Mouse (Mus musculus) WW6 (cell line): ENCODE measurements around the gene Ttbk1.
A peak's percentile ranks its signal among the peaks of the same experiment; 100 is the strongest.

ENCODE experiments used
- DNase-seq: peaks from one replicate; pipeline ENCODE4 v3.0.0-alpha.2; 2013; ENCODE audit warnings: low read depth, low spot score

Ttbk1 gene

DNA sequence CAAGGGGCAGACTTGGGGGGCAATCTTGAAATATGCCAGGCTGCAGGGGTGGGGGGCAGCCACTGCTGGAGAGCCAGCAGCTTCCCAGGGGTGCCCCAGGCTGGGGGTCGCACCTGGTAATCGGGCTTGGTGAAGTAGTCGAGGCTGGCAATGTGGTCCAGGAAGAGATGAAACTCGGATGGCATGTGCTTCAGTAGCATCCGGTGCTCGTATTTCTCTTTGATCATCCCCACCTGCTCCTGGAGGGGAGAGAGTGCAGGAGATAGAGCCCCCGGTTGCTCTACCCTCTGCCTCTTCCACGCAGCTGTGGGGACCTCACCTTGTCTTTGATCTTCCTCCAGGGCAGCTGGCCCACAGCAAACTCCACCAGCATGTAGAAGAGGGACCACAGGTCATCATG, 10.9 kb downstream of the Ttbk1 start:
- no peak for DNase-seq

DNA sequence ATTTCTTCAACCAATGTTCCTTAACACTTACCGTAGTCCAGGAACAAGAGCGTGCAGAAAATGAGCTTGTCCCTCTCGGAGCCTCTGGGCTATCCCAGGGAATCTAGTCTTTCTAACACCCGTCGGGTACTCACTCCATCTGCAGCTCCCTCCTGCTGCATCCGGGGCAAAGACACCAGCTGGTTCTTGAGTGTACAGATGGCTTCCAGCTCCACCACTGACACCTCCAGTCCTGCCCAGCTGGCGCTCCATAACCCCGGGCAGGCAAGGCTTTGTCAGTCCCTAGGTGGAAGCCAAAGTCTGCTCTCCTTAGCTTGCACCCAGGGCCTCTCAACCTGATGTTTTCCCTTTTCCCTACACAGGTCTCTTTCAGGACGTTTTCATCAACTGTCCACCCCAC, 19.6 kb downstream of the Ttbk1 start:
- DNase-seq: no peak

DNA sequence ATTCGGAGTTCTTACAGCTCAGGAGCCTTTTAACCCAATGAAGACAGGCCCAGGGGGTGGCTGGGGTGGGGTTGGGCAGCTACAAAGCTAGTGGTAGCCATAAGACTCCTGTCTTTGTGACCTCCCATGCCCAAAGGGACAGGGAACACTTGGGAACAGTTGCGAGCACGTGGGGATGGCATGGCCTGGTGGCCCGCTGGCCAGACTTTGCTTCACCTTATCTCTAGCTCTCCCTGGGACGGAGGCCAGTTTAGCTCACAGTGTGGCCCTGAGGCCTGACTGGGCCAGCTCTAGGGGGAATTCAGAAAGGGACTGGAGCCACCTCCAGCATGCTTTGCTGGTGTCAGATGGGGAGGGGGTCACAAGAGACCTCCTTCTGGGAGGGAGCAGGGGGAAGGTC, 25.2 kb downstream of the Ttbk1 start:
- DNase-seq: no peak

DNA sequence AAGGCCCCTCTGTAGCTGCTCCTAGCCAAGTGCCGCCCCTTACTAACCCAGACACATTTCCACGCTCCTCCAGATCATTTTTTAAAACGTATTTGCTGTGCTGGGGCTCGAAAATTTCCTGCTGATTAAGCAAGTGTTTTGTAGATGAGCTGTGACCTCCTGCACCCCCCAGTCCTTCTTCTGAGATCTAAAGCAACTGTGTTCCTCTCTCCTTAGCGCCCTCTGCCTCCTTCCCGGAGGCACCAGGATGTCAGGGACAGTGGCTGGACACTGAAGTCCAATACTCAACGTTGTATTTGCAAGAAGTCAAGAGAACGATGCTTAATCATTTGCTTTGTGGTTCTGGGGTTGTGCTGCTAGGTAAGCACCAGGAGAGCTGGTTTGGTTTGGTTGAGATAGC, 26.1 kb downstream of the Ttbk1 start:
- no peak for DNase-seq

DNA sequence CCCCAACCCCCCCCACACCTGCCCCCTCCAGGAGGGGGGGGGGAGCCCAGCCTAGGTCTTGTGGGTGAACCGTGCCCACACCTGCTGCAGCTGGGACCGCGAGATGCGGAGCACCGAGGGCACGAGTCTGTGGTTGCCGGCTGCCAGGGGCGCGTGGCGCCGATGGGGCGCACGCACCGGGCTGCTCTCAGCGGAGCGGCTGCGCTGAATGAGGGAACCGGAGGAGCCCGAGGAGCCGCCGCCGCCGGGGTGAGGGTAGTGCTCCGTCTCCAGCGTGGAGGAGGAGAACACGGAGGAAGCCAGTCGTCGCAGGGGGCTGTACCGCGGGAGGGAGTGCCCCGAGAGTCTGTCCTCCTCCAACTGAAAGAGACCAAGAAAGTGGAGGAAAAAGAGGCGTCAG, 26.8 kb downstream of the Ttbk1 start:
- no peak for DNase-seq

DNA sequence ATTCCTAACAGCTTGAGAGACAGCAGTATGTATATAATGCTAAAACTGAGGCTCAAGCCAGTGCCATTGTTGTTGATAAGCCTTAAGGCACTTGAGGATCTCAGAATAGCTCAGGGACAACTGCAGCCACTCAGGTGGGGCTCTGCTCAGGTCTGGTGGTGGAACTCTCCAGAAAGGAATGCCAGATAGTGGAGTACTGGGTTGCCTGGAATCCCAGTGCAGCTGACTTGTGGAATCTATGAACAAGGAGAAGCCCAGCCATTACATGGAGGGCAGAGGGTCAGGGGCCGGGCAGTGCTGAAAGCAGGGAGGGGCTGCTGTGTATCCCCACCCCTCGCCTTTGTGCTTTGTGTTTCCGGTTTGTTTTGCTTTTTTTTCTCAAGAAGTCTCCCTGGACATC, 29.0 kb downstream of the Ttbk1 start:
- no peak for DNase-seq

DNA sequence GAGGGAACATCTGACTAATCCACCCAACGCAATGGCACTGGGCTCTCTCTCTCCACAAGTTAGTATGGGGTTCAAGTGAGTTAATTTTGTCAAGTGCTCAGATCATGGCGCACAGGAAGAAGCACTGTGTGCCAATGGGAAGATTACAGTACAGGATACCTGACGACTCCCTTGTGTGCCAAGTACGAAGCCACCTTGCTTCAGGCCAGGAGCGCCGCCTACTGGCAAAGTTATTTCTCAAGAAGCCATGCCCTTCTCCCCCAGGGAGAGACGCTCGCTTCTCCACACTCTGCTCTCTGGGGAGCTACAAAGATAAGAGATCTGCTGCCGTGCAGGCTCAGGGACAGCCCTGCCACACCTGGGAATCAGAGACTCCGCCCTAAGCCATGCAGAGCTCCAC, 29.7 kb downstream of the Ttbk1 start:
- peak; percentile 50 for DNase-seq

DNA sequence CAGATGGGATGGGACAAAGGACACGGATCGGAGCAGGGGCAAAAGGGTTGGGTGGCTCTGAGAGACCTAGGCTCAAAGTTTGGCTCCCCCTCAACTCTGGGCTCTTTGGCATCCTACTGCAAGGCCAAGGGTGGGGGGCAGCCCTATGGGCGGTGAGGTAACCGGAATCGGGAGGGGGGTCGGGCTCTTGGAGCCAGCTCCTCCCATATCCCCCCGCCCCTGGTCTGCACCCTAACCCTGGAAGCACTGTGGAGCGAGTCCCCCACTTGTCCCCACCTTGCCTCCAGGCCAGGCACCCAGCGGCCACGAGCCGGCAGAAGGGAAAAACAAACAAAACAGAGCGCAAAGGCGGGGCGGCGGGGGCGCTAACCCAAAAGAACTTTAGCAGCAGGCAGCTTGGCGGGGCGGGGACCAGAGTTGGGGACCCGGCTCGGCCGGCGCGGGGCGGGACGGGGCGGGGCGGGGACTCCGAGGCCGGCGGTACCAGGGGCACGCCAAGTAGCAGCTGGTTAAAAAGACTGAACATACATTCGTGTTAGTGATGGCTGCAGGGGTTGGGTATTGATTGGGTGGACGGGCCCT, 32.3 kb downstream of the Ttbk1 start:
- no peak for DNase-seq

DNA sequence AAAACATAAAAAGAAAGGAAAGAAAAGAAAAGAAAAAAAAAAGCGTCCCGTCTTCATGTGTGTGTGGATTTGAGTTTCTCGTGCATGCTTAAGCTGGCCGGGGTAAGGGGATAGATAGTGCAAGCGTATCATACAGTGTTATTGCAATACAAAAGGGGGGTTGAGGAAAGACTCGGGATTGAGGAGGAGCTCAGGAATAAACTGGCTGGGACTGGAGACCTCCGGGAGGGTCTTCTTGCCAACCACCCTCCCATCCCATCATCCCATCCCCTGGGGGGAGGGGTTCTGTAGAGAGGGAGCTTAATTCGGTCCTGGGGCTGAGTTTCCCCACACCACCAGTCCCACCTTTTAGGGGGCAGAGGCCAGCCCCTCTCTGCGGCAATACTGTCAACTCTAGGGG, 32.9 kb downstream of the Ttbk1 start:
- DNase-seq: no peak

DNA sequence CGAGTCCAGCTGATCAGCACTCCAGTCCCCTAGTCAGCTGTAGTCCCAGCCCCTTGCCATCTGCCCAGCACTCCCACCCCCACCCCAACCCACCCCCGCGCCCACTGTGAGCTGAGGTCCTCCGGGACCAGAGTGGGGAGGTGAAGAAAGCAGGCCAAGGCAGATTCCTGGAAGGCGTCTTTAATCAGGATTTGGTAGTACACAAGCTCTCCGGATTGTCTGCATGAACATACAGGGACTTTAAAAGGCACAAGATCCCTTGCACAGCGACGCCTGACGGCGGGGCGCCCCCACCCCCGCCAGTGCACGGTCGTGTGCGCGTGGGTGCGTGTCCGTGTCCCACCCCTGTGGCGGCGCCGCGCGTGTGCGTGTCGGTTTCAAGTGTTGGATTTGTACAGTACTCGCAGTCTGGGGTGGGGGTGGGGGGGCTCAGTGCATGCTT, 33.5 kb downstream of the Ttbk1 start:
- DNase-seq: no peak

DNA sequence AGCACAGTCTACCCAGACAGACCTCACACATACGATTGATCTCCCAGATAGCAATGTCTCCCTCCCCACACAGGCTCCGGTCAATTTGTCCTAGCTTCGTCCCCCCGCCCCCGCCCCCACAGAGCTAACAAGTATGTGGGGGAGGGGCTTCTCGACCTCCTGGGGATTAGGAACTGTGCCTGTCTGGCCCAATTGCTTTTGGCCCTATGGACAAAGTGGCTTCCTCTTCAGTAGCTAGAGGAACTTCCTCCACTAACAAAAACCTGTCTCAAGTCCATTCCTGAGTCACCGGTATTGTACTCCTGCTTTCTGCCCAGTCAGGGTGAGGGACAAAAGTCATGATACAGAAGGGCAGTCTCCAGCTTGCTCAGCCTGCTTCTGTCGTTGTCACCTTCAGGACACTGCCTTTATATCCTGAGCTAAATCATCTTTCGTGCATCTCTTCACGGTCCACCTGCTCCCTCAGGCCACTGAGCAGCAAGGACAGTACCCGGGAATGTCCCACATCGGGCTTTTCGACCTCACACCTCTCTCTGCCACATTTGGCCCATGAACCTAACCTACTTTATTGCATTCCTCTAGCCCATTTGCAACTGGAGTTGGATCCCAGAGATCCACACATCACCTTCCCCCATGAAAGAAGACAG, 34.0 kb downstream of the Ttbk1 start:
- no peak for DNase-seq

DNA sequence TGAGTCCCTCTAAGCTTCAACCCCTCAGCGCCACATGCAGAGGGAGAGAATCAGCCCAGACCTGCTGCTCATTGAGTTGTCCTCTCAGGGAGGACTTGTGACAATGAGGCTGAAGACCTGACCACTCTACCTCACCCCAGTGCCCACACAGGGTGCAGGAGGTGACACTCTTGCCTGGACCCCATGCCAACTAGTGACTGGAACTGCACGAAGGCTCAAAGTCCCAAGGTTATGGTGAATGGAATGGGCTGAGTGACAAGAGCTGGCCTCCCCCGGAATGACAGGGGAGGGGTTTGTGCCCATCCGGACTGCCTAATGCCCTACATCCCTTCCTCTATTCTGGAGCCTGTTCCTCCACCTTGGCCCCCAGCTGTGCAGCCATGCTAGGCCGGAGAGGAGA, 34.8 kb downstream of the Ttbk1 start:
- DNase-seq: no peak

DNA sequence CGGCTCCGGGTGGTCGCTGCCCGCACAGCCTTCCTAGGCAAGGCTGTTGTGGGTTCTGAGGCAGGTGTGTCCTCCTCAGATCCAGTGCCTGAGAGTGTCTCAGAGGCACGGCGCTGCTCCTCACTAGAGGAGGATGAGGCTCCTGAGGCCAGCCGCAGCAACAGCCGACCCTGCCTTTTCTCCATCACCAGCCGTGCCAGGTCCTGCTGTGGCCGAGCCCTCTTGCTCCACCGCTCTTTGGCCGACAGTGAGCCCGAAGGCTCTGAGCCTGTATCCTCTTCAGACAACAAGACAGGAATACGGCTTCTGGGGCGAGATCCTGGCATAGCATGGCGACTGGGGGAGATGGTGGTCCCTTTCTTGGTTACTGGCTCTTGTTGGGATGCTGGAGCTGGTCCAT, 41.2 kb downstream of the Ttbk1 start:
- DNase-seq: no peak

DNA sequence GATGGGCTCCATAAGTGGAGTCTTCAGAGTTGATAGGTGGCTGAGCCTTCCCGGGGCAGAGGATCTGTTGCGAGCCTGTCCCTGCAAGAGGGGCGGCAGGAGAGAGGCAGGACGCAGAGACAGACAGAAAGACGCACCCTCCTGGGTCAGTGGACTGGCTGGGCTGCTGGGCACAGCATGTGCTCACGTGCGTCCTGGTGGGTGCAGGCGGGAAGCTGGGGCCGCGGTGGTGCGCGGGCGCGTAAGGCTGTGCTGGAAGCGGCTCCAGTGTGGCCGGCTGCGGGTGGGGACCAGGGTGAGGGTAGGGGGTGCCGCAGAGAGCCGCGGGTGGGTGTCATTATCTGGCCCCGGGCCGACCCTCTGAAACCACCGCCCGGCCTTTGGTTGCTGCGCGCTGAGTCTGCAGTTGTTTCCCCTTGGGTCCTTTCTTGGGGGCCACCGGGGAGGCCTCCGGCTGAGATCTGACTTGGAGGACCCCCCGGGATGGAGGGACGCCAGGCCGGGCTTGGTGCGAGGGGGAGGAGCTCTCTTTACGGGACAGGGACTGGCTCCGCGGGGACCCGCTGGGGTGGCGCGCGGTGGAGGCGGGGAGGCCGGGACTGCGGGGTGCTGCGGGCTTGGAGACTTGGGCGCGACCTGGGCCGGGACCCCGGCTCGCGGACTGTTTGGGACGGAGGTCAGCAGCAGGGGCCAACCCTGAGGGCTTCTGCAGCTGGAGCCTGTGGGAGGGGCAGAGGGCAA, 42.5 kb downstream of the Ttbk1 start:
- DNase-seq: no peak

DNA sequence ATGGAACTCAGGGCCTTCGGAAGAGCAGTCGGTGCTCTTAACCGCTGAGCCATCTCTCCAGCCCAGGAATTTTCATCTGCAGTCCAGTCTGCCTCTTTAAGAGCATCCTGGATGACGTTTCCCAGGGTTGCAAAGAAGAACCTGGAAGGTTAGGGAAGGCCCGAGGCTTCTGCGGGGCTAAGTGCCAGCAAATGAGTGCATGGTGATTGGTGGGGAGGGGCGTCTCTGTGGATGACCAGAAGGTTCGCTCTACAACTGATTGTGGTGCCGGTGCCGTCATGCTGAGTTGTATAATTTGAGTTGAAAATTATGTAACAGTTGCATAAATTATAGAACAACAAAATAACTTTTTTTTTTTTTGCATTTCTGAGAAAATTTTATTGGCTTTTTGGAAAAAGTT, 48.3 kb downstream of the Ttbk1 start:
- no peak for DNase-seq

DNA sequence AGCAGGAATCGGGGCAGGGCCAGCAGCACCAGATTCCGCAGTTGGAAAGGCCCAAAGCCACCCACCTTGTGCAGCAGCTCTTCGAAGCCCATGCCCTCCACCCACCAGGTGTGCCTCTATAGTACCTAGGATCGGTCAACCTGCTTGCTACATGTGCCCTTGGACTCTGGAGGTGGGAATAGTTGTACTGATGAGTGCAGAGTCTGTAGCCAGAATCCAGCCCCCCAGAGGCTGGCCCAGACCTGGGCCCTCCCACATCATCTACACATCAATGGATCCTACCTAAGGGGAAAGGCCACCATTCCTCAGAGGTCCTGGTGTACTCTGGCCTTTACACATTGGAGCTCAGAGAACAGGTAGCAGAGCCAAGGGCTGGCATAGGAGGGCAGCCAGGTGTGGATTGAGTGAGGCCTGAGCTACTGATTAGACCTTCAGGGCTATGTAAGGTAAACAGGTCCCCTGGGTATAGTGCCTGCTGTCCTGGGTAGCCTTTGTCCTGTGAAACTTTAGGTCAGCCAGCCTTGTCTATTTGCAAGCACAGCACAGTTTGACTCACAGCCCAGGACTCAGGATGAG, 49.1 kb downstream of the Ttbk1 start, which contains the start of gene Slc22a7:
TSS of gene Slc22a7 (minus strand) at position 160 of the 576 bp plus-strand sequence.
- DNase-seq: no peak

DNA sequence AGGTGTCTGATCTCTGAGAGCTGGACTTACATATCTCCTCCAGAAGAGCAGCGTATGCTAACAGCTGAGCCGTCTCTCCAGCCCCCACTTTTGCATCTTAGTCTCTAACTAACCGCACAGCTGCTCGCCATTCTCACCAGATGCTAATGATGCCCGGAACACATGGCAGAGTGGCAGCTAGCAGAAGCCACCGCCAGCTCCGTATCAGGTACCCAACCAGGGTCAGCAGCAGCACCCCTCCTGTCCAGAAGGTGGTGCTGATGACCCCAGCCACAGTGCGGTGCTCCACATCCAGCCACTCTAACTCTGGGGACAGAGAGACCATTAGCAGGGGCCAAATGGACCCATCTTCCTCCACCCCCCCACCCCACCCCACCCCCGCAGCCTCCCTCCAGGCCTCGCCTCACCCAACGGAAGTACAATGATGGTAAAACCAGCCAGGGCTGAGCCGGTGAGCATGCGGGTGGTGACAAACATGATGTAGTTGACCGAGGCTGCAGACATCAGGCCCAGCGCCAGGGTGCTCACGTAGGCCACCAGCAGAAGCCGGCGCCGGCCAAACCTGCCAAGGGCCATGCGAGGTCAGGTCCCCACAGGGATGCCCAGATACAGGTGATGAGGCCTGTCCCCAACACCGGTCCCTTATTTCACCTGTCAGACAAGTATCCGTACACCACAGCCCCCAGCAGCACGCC, 50.7 kb downstream of the Ttbk1 start:
- DNase-seq: no peak

DNA sequence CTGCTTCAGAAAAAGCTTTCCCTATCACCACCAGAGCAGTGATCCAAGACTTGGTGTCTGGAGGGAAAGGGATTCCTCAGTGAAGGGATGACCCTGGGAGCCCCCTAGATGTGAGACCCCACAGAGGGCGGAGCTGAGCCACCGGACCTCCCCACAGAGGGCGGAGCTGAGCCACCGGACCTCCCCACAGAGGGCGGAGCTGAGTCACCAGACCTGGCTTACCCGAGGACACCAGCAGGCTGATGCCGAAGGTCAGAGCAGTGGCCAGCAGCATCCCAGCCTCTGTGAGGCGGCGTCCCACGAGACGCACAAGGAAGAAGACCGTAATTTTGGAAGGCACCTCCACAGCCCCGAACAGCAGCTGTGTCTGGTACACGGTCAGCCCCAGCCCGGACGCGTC, 53.8 kb downstream of the Ttbk1 start:
- no peak for DNase-seq

DNA sequence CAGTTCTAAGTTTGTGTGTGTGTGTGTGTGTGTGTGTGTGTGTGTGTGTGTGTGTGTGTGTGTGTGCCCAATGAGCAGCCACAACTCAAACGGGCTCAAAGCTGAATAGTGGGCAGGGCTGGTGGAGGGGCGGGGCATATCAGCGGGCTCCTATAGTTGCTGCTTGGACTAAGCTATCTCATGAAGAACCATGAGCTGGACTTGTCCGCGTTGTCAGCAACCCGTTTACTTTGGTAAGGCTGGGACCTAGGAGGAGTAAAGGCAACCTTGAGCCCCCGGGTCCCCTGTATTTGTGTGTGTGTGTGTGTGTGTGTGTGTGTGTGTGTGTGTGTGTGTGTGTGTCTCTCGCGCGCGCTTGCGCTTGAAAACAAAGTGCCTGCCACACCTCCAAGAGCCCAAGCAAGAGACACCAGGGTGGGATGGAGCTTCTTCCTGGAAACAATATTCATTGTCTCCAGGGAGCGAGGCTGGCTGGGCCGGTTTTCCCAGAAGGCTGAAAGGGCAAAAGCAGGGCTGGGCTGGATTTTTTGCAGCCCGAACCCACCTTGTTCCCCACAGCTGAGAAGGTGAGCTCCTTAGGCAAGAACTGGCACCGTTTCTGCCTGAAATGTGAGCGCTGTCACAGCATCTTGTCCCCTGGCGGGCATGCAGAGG, 58.6 kb downstream of the Ttbk1 start, which contains the start of gene Crip3:
TSS of gene Crip3 (plus strand) at position 166 of the 654 bp plus-strand sequence.
- no peak for DNase-seq

DNA sequence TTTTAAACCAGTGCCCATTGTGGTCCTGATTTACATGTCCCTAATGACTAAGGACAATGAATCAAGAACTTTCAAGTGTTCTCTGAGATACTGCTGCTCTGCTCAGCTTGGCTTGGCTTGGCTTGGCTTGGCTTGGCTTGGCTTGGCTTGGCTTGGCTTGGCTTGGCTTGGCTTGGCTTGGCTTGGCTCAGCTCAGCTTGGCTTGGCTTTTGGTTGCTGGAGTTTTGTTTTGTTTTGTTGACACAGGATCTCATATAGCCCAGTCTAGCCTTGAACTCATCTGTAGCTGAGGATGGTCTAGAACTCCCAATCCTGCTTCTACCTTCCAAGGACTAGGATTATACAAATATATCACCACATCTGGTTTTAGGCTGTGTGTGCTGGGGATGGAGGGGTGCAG, 61.0 kb downstream of the Ttbk1 start:
- no peak for DNase-seq

DNA sequence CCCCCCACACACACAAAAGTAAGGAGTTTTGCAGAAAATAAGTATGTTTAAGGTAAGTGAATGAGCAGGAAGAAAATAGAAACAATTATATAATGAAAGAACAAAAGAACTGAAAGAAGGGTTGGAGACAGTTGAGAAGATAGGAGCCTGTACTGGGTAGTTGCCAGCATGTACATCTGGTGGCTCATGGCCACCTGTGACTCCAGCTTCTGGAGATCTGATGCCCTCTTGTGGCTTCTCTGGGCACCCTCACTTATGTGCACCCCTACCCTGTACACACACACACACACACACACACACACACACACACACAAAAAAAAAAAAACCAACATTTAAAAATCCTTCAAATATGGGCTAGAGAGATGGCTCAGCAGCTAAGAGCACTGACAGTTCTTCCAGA, 67.8 kb downstream of the Ttbk1 start:
- no peak for DNase-seq

DNA sequence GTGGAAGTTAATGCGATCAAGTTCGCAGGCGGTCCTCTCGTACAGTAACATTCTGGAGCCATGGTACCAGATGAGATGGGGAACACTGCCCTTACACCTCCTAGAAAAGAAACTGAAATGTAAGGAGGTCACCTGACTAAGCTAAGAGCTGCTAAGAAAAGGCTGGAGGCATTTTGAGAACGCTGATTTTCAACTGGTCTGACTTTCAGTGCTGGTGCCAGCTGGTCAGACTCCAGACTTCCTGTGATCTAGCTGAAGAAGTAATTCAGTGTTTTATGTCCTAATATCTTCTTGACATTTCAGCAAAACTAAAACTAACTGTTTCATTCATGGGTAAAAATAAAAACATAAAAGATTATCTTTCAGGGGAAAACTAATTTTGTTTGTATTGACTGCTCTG, 68.8 kb downstream of the Ttbk1 start:
- no peak for DNase-seq
